ENCODE assay signal across 8 mouse cellular contexts in genomic region chr14:74946321-74946750, GRCm38 (mm10). TPM values are rescaled to one million over a fixed set of nuclear protein-coding genes. Genes with fewer than 3 reads are reported as not detected.
A peak's percentile ranks its signal among the peaks of the same experiment; 100 is the strongest.
DNase-seq lines count a peak whose midpoint lies in the region; ATAC-seq and TF ChIP-seq lines count a peak whose summit lies in the region.

No protein-coding gene starts in this region.

- WGBS in heart, embryonic 10.5 days = 4% methylated on average over 13 of the region's 13 CpGs
- 4% methylated on average over 13 of the region's 13 CpGs for WGBS in intestine, embryonic 16.5 days
- 5% methylated on average over 13 of the region's 13 CpGs for WGBS in midbrain, embryonic 15.5 days

- peak overlapping the region; percentile 91 for H3K9ac ChIP-seq in intestine, embryonic 16.5 days (ENCODE audit: low read depth, low read length)
- H3K9ac ChIP-seq in midbrain, embryonic 15.5 days = peak overlapping the region; percentile 87

- peaks cover 39% of the 10 kb centered on the region for H3K4me1 ChIP-seq in heart, embryonic 10.5 days
- peaks cover 37% of the 10 kb centered on the region for H3K4me1 ChIP-seq in E14TG2a.4 (replicated peaks; ENCODE audit: low read depth, low read length)
- H3K4me1 ChIP-seq in embryonic fibroblast, embryonic 13.5 days (ENCODE audit: control insufficient read depth, insufficient read depth, low read length) = no peaks in the 10 kb centered on the region
- peaks cover 13% of the 10 kb centered on the region for H3K4me1 ChIP-seq in intestine, embryonic 16.5 days (ENCODE audit: control insufficient read depth, insufficient read depth, low read length)
- peaks cover 24% of the 10 kb centered on the region for H3K4me1 ChIP-seq in midbrain, embryonic 15.5 days

- no peaks in the 10 kb centered on the region for H3K36me3 ChIP-seq in heart, embryonic 10.5 days
- H3K36me3 ChIP-seq in E14TG2a.4 (ENCODE audit: insufficient read depth, low read length) = 0 out of 2 replicates have a peak, but pooled peaks cover 6% of the 10 kb centered on the region
- H3K36me3 ChIP-seq in intestine, embryonic 16.5 days (ENCODE audit: control insufficient read depth, insufficient read depth, low read length) = no peaks in the 10 kb centered on the region
- no peaks in the 10 kb centered on the region for H3K36me3 ChIP-seq in midbrain, embryonic 15.5 days (replicated peaks)

- H3K27me3 ChIP-seq in heart, embryonic 10.5 days (ENCODE audit: insufficient read depth, poor library complexity, severe bottlenecking) = no peaks in the 10 kb centered on the region
- no peaks in the 10 kb centered on the region for H3K27me3 ChIP-seq in E14TG2a.4 (ENCODE audit: insufficient read depth, low read length)
- H3K27me3 ChIP-seq in intestine, embryonic 16.5 days (replicated peaks; ENCODE audit: control insufficient read depth, insufficient read depth, low read length) = no peaks in the 10 kb centered on the region
- H3K27me3 ChIP-seq in midbrain, embryonic 15.5 days (replicated peaks) = no peaks in the 10 kb centered on the region

- peak overlapping the region; percentile 85 for H3K4me3 ChIP-seq in heart, embryonic 10.5 days
- H3K4me3 ChIP-seq in E14TG2a.4 (replicated peaks; ENCODE audit: low read length) = peak overlapping the region; percentile 93
- H3K4me3 ChIP-seq in embryonic fibroblast, embryonic 13.5 days (ENCODE audit: insufficient read depth, low read length) = peak overlapping the region; percentile 82
- H3K4me3 ChIP-seq in intestine, embryonic 16.5 days (ENCODE audit: low read length) = peak overlapping the region; percentile 85
- peak overlapping the region; percentile 73 for H3K4me3 ChIP-seq in midbrain, embryonic 15.5 days

- H3K27ac ChIP-seq in heart, embryonic 10.5 days = peak overlapping the region; percentile 97
- peak overlapping the region; percentile 2 for H3K27ac ChIP-seq in embryonic fibroblast, embryonic 13.5 days (ENCODE audit: insufficient read depth, low read length)
- peak overlapping the region; percentile 88 for H3K27ac ChIP-seq in intestine, embryonic 16.5 days (ENCODE audit: low read length)
- peak overlapping the region; percentile 92 for H3K27ac ChIP-seq in midbrain, embryonic 15.5 days

- no peak for DNase-seq in heart, embryonic 10.5 days (ENCODE audit: low spot score)
- DNase-seq in heart, postnatal 36 days = no peak
- DNase-seq in layer of hippocampus, postnatal 10 days (ENCODE audit: low spot score in 2 of 2) = no peak
- DNase-seq in cerebellum, postnatal 14 days = no peak

- no peaks in the 10 kb centered on the region for H3K9me3 ChIP-seq in heart, embryonic 10.5 days
- H3K9me3 ChIP-seq in E14TG2a.4 (ENCODE audit: low read length) = no peaks in the 10 kb centered on the region
- H3K9me3 ChIP-seq in intestine, embryonic 16.5 days (ENCODE audit: control insufficient read depth, low read length) = no peaks in the 10 kb centered on the region
- H3K9me3 ChIP-seq in midbrain, embryonic 15.5 days = no peaks in the 10 kb centered on the region

- TF ChIP-seq CTCF in E14TG2a.4 (conservative IDR thresholded peaks at IDR 0.05; ENCODE audit: low read length) = no peak
- no peak for TF ChIP-seq CTCF in embryonic fibroblast, embryonic 13.5 days (IDR thresholded peaks at IDR 0.05; ENCODE audit: borderline replicate concordance, insufficient read depth, low read length)

- intact Hi-C loops in heart, postnatal 36 days (cut with DNase I) = loop anchor here (2.0 to 5.0 kb wide), 4 partner anchors 34 to 152 kb away; no protein-coding TSS in a partner anchor

- H3K4me2 ChIP-seq in intestine, embryonic 16.5 days (ENCODE audit: low read depth, low read length) = peak overlapping the region; percentile 58
- H3K4me2 ChIP-seq in midbrain, embryonic 15.5 days = peak overlapping the region; percentile 83

- TF ChIP-seq POLR2A in embryonic fibroblast, embryonic 13.5 days (IDR thresholded peaks at IDR 0.05; ENCODE audit: low read depth, low read length) = no peak

- ATAC-seq in intestine, embryonic 16.5 days = peak; percentile 28; the same call in 1 of the 2 replicates
- ATAC-seq in midbrain, embryonic 15.5 days (replicated peaks) = no peak; the same call in 1 of the 2 replicates

RNA-seq across cellular contexts. Expression of gene Lrch1, which starts 1.3 kb away (rescaled TPM):
- 10.1 and 14.4 TPM in 2 replicates for polyA plus RNA-seq in heart, embryonic 10.5 days (2016; fragmentation: Nextera tagmentation; extraction: Ambion mirVana)
- total RNA-seq in heart, postnatal 36 days (2021) = 10 to 100 TPM; 16.2 to 17.5 TPM
- 13.3 and 13.4 TPM in 2 replicates for polyA plus RNA-seq in embryonic fibroblast, embryonic 13.5 days (2011; ENCODE audit: insufficient read length, low read depth, missing spikeins)
- 9.8 and 9.9 TPM in 2 replicates for polyA plus RNA-seq in intestine, embryonic 16.5 days (2015; fragmentation: Nextera tagmentation; extraction: Ambion mirVana)
- polyA plus RNA-seq in midbrain, embryonic 15.5 days (2015; fragmentation: Nextera tagmentation; extraction: Ambion mirVana) = 15.2 and 25.4 TPM in 2 replicates
- total RNA-seq in layer of hippocampus, postnatal 10 days (2021) = 10 to 100 TPM; 33.8 to 35.5 TPM

Comparison
In these comparisons a context has a peak if more than half of its experiments do, and no peak if none do; other contexts are left out.
1. H3K27ac ChIP-seq: peak in every context shown above with its lines; median percentile 97 in heart, embryonic 10.5 days; 92 in midbrain, embryonic 15.5 days; 88 in intestine, embryonic 16.5 days; 2 in embryonic fibroblast, embryonic 13.5 days.